Mouse (Mus musculus) bone marrow macrophage, adult 2 months (primary cell): Measurements from ENCODE around the gene Slc39a12.

Experiments used
- CTCF ChIP-seq: IDR thresholded peaks from 2 replicates; pipeline ENCODE4 v1.5.1; 2012; ENCODE audit warnings: low read depth, mild to moderate bottlenecking, low read length, moderate library complexity
- POLR2A ChIP-seq: IDR thresholded peaks from 2 replicates; pipeline ENCODE4 v1.6.1; 2012; ENCODE audit warnings: mild to moderate bottlenecking, low read depth, low read length, borderline replicate concordance

DNA sequence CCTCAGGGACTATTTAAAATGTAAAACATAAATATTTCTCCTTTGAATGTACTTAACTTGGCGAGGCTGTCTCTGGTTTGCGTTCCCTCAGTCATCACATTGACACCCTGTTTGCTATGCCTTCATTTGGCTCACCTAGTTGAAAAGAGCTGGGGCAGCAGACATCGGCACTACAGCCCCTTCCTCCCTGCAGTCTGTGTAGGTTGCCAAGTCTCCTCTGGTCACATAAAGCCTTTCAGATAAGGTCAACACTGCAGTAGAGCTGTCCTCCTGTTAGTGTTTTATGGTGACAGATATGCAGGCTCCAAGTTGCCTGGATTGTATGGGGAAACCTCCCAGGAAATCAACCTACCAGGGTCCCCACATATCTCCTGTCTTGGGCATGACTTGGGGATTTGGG, 114.4 kb downstream of the Slc39a12 start:
- TF ChIP-seq CTCF (no peak), POLR2A (no peak)
